Mouse (Mus musculus) brain, embryonic 14.5 days (tissue): ENCODE data around the gene Thsd7b.

ENCODE experiments used
- CTCF ChIP-seq: fragments of 200-500 bp; IDR thresholded peaks from 2 replicates; pipeline ENCODE4 v1.5.1; 2012; ENCODE audit warnings: inconsistent platforms, mild to moderate bottlenecking, moderate library complexity, borderline replicate concordance; ENCODE audit not compliant: insufficient read depth, insufficient read length; ENCODE audit errors: extremely low read depth
- POLR2A ChIP-seq: fragments of 200-500 bp; IDR thresholded peaks from 2 replicates; pipeline ENCODE4 v1.6.1; 2012; ENCODE audit warnings: mild to moderate bottlenecking, inconsistent platforms, borderline replicate concordance; ENCODE audit not compliant: poor library complexity, insufficient read depth, insufficient read length, severe bottlenecking; ENCODE audit errors: extremely low read depth

DNA sequence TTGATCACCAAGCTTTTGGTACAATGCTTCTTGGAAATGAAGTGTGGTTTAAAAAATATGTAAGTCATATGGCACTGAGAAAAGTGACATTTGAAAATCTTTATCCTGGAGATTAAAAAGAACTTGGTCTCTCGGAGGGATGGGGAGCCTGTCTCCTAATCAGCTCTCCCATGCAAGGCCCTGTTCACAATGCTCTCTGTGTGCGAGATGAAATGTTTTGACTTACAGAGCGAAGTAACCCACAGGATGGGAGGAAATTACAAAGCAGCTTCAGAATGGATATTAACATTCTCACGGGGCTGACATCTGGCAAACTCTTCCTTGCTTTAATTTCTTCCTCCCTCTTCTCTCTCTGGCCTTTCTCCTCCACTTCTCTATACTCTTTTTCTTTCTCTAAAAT, 405.7 kb downstream of the Thsd7b start:
- no peak for TF ChIP-seq CTCF
- TF ChIP-seq POLR2A: no peak
